Mouse (Mus musculus) G1E (cell line): Measurements from ENCODE around the gene Myh15.

ENCODE experiments used
- CTCF ChIP-seq: IDR thresholded peaks from 2 replicates; pipeline ENCODE4 v1.5.1; 2012; ENCODE audit warnings: low read depth, low read length, inconsistent platforms, mixed read lengths
- GATA1 ChIP-seq: IDR thresholded peaks from 2 replicates; pipeline ENCODE4 v1.6.1; 2012; ENCODE audit warnings: borderline replicate concordance, low read length, inconsistent platforms, mixed read lengths
- POLR2AphosphoS5 ChIP-seq: IDR thresholded peaks from 2 replicates; pipeline ENCODE4 v1.6.1; 2012; ENCODE audit warnings: low read depth, low read length, inconsistent platforms; ENCODE audit not compliant: insufficient replicate concordance
- TAL1 ChIP-seq: conservative IDR thresholded peaks from 2 replicates; pipeline ENCODE4 v1.6.1; 2012; ENCODE audit warnings: low read depth, low read length, inconsistent platforms, mixed read lengths

DNA sequence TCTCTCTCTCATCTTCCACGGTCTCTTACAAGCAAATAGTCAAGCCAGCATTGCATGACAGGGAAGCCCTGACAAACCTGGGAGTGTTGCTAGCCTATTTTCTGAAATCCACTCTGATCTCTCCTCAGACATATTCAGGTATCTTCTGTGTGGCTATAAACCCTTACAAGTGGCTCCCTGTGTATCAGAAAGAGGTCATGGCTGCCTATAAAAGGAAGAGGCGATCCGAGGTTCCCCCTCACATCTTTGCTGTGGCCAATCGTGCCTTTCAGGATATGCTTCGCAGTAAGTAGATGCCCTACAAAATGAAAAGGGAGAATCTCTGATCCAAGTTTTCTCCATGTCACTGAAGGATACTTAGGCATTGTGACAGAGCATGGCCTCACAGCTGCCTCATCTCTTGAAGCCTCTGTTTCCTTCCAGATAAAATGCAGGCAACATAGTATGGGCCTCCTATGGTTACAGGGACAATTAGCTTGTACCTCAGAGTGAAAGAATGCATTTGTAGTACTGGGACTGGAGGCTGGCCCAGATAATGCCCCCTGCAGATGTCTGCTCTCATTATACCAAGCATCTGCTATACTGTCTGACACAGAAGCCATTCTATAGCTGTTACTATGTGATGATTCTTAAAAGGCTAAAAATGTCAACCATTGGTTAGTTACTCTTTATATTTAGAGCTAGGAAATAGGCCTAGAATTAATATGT lies 12.1 kb downstream of the Myh15 start:
- TF ChIP-seq CTCF (no peak), TAL1 (no peak), POLR2AphosphoS5 (no peak), GATA1 (no peak)
